Mouse (Mus musculus) limb, embryonic 15.5 days (tissue): Measurements from ENCODE around the gene Optc. TPM values are rescaled to one million over a fixed set of nuclear protein-coding genes. Genes with fewer than 3 reads are reported as not detected.

ENCODE experiments used
- ATAC-seq: fragments of 200-750 bp; cut with Nextera tagmentation; 2 replicates; pipeline ENCODE4 v1.8.0; 2017; ENCODE audit warnings: low read depth, moderate TSS enrichment; ENCODE audit not compliant: insufficient number of reproducible peaks, low FRiP score, low TSS enrichment
- H3K27ac ChIP-seq: fragments of 300-500 bp; sonication (generic); 2 replicates; pipeline ENCODE4 v1.5.1; 2015; ENCODE audit warnings: moderate library complexity, mild to moderate bottlenecking, inconsistent platforms
- H3K27me3 ChIP-seq: fragments of 300-500 bp; sonication (generic); 2 replicates; pipeline ENCODE4 v1.6.1; 2015; ENCODE audit warnings: inconsistent platforms
- H3K36me3 ChIP-seq: fragments of 300-500 bp; sonication (generic); 2 replicates; pipeline ENCODE4 v1.6.1; 2015; ENCODE audit warnings: inconsistent platforms
- H3K4me1 ChIP-seq: fragments of 300-500 bp; sonication (generic); 2 replicates; pipeline ENCODE4 v1.6.1; 2015; ENCODE audit warnings: inconsistent platforms
- H3K4me2 ChIP-seq: fragments of 300-500 bp; sonication (generic); 2 replicates; pipeline ENCODE4 v1.6.1; 2015; ENCODE audit warnings: mild to moderate bottlenecking, inconsistent platforms
- H3K4me3 ChIP-seq: fragments of 300-500 bp; sonication (generic); 2 replicates; pipeline ENCODE4 v1.5.1; 2015; ENCODE audit warnings: mild to moderate bottlenecking, inconsistent platforms
- H3K9ac ChIP-seq: fragments of 300-500 bp; sonication (generic); 2 replicates; pipeline ENCODE4 v1.6.1; 2015; ENCODE audit warnings: inconsistent platforms
- H3K9me3 ChIP-seq: fragments of 300-500 bp; sonication (generic); 2 replicates; pipeline ENCODE4 v1.6.1; 2016; ENCODE audit warnings: inconsistent platforms
- WGBS: fragments of 180-500 bp; shearing (Covaris S2); methylation state at CpG from one replicate; pipeline ENCODE4 v1.1.7; 2015; 5-methylcytosine and 5-hydroxymethylcytosine counted together
- polyA plus RNA-seq: library from polyadenylated mRNA; unstranded; fragments of >200 nt; fragmentation: Nextera tagmentation; extraction: Ambion mirVana; gene quantifications from 2 replicates; pipeline ENCODE4 v1.2.1, GENCODE M21; 2015

The Optc gene
- polyA plus RNA-seq, 1 experiment from 2014 or later, result 0.83 TPM

DNA sequence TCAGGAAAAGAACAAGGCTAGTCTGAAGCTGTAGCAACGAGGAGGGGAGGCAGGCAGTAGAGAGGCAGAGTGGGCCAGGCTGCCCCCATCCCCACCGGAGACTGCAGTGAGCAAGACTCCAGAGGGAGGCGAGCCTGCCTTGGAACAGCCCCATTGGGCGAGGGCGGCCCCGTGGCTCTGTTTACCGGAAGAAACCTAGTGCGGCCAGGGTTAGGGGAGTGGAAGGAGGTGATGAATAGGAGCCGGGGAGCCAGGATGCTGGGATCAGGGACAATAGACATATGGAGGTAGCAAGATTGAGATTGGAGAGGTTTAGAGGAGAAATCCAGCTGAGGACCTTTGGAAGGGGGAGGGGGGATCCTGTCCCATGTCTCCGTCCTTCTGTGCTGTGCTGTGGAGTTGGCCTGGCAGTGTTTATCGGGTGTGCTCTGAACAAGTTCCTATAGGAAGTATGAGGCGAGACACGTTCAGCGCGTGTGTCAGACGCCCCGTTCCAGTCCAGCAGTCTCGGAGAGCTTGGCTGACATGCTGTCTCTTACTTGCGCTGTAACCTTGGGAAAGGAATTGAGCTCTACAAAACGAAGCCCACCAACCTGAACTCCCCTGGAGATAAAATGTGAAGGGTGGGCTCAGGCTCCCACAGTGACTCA is 17.7 kb downstream of the Optc start:
- Histone ChIP-seq H3K9ac (no peak overlapping the region), H3K27me3 (no peaks in the 10 kb centered on the region), H3K27ac (no peak overlapping the region; the same call in 1 of the 2 replicates), H3K9me3 (no peaks in the 10 kb centered on the region), H3K4me2 (peak overlapping the region; percentile 34), H3K4me1 (peaks cover 46% of the 10 kb centered on the region), H3K36me3 (no peaks in the 10 kb centered on the region), H3K4me3 (peak overlapping the region; percentile 3; the same call in 1 of the 2 replicates)
- WGBS, result 15% methylated on average over 20 of the region's 20 CpGs
- no peak for ATAC-seq

DNA sequence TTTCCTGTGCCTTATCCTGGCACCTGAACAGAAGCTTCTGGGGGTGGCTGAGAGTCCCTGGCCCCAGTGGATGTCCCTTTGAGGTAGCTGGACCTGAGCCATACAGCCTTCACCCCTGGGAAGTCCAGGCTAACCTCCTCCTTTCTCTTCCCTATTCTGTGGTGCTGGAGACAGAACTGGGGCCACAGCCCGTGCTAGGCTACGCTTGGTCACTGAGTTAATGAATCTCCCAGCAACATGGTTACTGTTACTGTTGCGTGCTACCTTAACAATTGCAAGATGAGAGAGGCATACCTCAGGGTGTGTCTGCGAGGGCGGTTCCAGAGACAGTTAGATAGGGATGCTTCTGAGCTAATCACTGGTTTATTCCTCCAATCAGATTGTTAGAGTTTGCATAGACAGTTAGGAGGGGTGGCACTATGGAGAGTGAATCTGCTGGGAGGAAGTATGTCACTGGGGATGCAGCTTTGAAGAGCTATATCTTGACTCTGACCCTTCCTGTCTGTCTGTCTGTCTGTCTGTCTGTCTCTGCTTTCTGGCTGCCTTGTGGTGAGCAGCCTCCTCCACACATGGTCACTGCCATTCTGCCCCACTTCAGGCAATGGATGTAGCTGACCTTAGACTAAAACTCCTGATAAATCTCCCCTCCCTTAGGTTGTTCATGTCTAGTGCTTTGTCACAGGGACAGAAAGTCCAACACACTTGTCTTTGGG is 20.1 kb downstream of the Optc start:
- Histone ChIP-seq H3K9ac (no peak overlapping the region), H3K4me3 (no peak overlapping the region), H3K27me3 (no peaks in the 10 kb centered on the region), H3K36me3 (no peaks in the 10 kb centered on the region), H3K9me3 (no peaks in the 10 kb centered on the region), H3K27ac (no peak overlapping the region), H3K4me1 (peaks cover 38% of the 10 kb centered on the region), H3K4me2 (no peak overlapping the region)
- no peak for ATAC-seq
- 72% methylated on average over 5 of the region's 5 CpGs for WGBS

DNA sequence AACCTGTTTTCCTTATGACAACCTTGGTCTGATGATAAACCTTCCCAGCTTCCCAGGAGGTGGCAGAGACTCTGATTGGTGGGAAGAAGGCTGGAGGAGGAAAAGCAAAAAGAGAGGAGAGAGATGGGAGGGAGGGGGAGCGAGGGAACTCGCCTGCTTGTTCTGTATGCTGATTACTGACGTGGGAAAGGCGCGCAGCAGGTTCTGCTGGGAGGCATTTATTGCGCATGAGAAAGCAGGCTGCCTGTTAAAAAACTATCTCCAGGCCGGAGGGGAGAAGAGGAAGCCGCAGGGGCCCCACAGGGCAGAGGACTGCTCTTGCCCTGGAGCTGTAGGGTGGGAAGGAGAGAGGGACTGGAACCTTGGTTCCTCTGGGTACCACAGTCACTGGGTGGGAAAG is 20.8 kb downstream of the Optc start:
- Histone ChIP-seq H3K4me1 (peaks cover 41% of the 10 kb centered on the region), H3K27ac (no peak overlapping the region), H3K9me3 (no peaks in the 10 kb centered on the region), H3K9ac (no peak overlapping the region), H3K36me3 (no peaks in the 10 kb centered on the region), H3K4me3 (no peak overlapping the region), H3K4me2 (no peak overlapping the region), H3K27me3 (no peaks in the 10 kb centered on the region)
- 7% methylated on average over 8 of the region's 8 CpGs for WGBS
- ATAC-seq, result no peak

DNA sequence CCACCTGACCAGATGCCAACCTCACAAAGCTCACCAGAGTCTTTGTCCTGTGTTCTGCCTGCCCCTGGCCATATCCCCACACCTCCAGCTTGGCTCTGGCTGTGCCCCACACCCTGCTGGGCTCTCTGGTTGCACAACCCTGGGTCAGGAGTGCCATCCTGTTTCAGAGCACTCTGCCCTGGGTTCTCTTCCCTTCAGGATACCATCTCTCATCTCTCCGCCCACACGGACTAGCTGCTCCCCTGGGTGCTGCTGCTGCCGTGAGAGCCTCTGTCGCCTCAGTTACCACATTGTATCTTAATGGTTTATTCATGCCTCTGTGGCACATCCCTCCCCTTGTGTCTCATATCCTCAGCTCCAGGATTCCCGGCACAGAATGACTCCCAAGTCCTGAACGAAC is 21.4 kb downstream of the Optc start:
- Histone ChIP-seq H3K27ac (no peak overlapping the region), H3K27me3 (no peaks in the 10 kb centered on the region), H3K9me3 (no peaks in the 10 kb centered on the region), H3K4me1 (peaks cover 40% of the 10 kb centered on the region), H3K4me2 (no peak overlapping the region), H3K4me3 (no peak overlapping the region), H3K36me3 (no peaks in the 10 kb centered on the region), H3K9ac (no peak overlapping the region)
- WGBS, result 50% methylated on average over 6 of the region's 6 CpGs
- ATAC-seq, result no peak

DNA sequence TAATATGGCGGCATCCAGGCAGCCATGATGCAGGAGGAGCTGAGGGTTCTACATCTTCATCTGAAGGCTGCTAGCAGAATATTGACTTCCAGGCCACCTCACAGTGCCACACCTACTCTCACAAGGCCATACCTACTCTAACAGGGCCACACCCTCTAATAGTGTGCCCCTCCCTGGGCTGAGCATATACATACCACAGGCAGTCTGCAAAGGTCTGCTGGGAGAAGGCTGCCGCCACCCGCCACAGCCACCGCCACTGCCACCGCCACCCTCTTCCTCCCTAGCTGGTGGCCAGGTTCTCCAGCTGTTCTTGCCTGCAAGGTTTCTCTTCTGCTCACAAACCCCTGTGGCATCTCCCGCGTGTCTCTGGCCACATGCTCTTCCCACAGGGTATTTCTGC is 22.0 kb downstream of the Optc start:
- H3K4me1 ChIP-seq, result peaks cover 35% of the 10 kb centered on the region
- WGBS, result 91% methylated on average over 7 of the region's 7 CpGs

DNA sequence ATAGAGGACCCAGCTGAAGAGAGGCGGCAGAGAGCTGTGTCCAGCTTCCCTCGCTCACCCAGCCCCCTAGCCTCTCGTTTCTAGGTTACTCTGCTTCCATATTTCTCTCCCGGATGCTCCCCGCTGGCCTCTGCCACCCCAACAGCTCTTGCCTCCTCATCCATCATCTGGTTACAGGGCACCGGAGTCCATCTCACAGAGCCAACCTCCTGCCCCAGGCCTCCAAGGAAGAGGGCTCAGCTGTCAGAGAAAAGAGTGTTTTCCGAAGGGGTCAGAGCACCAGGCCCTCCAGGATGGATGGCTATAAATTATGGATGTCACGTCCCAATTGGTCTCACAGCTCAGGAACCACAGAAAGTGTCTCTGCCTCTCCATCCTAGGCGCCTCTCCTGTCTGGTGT is 23.1 kb downstream of the Optc start:
- Histone ChIP-seq H3K27me3 (no peaks in the 10 kb centered on the region), H3K4me1 (peaks cover 24% of the 10 kb centered on the region), H3K4me3 (no peak overlapping the region), H3K9ac (no peak overlapping the region), H3K36me3 (no peaks in the 10 kb centered on the region), H3K27ac (no peak overlapping the region), H3K4me2 (no peak overlapping the region), H3K9me3 (no peaks in the 10 kb centered on the region)
- ATAC-seq, result no peak
- 33% methylated on average over 9 of the region's 9 CpGs for WGBS

More for the DNA sequence above, 22.0 kb downstream of the Optc start:
- H3K9me3 ChIP-seq, result no peaks in the 10 kb centered on the region
- no peak overlapping the region for H3K4me2 ChIP-seq
- H3K27me3 ChIP-seq, result no peaks in the 10 kb centered on the region
- ATAC-seq, result no peak
- H3K4me3 ChIP-seq, result no peak overlapping the region
- H3K36me3 ChIP-seq, result no peaks in the 10 kb centered on the region
- no peak overlapping the region for H3K27ac ChIP-seq
- no peak overlapping the region for H3K9ac ChIP-seq

DNA sequence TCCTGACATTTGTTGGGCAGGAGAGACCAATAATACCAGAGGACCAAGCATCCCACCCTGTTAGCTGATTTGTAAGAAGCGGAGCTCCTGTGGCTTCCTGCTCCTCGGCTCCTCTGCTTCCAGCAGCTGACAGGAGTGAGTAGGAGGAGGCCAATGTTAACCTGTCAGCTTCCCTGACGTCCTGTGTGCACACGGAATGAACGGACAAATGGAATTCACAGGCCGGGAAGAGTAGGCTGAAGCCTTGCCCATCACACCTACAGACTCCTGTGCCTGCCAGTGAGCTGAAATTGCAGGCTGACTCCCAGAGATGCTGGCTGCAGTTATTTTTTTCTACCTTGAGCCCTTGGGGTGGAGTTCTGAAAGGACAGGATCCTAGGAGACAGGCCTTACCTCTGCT is 23.7 kb downstream of the Optc start:
- H3K4me1 ChIP-seq, result peaks cover 23% of the 10 kb centered on the region
- ATAC-seq, result no peak
- no peaks in the 10 kb centered on the region for H3K27me3 ChIP-seq

DNA sequence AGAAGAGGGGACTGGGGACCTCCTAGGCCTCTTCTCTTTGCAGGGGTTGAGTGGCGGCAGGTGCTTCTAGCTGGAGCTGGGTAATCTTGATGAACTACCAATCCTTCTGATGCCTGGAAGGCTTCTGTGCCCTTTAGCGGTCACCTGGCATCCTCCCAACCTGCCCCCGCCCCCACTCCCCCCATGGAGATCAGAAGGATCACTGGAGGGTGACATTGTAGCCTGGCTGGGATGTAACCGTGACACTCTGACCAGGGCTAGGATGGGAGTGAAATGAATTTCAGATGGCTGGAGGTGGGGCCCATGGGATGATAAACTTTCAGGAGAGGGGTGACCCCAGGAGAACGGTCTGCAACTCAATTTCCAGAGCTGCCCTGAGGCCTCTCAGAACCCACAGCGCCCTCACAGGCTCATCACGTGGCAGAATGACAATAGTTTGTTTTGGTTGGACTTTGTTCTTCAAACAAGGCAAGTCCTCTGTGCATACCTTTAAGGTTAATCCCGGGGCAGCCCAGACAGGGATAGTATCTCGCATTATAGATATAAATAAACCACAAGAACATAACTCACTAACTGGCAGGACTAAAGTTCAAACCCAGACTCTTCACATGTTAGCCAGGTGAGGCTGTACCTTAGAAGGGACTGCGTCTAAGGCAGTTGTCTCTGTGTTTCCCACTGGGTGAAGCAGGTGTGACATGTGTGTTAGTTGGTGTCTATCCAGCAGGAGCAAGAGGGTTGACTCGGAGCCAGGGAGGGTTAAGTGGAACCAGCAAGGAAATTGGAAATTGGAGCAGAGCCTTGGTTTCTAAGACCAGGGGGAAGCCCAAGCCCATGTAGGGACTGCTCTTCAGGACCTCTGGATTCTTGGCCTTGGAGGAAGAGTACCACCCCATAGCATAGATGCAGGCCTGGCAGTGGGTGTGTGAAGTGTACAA is 25.2 kb downstream of the Optc start:
- H3K9ac ChIP-seq, result no peak overlapping the region
- H3K9me3 ChIP-seq, result no peaks in the 10 kb centered on the region
- no peak overlapping the region for H3K4me3 ChIP-seq
- no peaks in the 10 kb centered on the region for H3K27me3 ChIP-seq
- no peak overlapping the region for H3K4me2 ChIP-seq
- H3K4me1 ChIP-seq, result peaks cover 21% of the 10 kb centered on the region
- no peak overlapping the region for H3K27ac ChIP-seq
- no peak for ATAC-seq
- no peaks in the 10 kb centered on the region for H3K36me3 ChIP-seq
- 52% methylated on average over 11 of the region's 11 CpGs for WGBS

More for the DNA sequence above, 23.7 kb downstream of the Optc start:
- WGBS, result 66% methylated on average over 6 of the region's 6 CpGs
- Histone ChIP-seq H3K36me3 (no peaks in the 10 kb centered on the region), H3K4me3 (no peak overlapping the region), H3K9me3 (no peaks in the 10 kb centered on the region), H3K9ac (no peak overlapping the region), H3K27ac (no peak overlapping the region), H3K4me2 (no peak overlapping the region)

DNA sequence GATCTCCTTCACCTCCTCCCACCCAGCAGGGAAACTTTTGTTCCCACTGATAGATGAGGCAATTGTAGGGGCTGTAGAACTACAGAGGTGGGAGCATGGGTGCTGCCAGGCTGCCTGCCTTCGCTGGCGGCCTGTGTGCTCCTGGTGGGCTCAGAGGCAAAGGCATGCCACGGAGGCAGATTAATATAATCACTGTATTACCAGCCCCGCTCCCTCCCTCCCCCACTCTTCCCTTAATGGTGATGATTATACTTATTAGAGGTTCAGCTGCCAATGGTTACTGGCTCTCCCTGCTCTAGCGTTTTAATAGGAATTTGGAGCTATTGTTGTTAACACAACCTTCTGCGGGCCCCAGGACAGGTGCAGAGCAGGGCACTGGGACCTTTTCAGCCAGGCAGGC is 26.0 kb downstream of the Optc start:
- Histone ChIP-seq H3K9me3 (no peaks in the 10 kb centered on the region), H3K9ac (no peak overlapping the region), H3K4me3 (no peak overlapping the region), H3K4me2 (no peak overlapping the region), H3K4me1 (peaks cover 13% of the 10 kb centered on the region; the same call in 1 of the 2 replicates), H3K27me3 (no peaks in the 10 kb centered on the region), H3K36me3 (no peaks in the 10 kb centered on the region), H3K27ac (no peak overlapping the region)
- 42% methylated on average over 6 of the region's 6 CpGs for WGBS
- no peak for ATAC-seq

DNA sequence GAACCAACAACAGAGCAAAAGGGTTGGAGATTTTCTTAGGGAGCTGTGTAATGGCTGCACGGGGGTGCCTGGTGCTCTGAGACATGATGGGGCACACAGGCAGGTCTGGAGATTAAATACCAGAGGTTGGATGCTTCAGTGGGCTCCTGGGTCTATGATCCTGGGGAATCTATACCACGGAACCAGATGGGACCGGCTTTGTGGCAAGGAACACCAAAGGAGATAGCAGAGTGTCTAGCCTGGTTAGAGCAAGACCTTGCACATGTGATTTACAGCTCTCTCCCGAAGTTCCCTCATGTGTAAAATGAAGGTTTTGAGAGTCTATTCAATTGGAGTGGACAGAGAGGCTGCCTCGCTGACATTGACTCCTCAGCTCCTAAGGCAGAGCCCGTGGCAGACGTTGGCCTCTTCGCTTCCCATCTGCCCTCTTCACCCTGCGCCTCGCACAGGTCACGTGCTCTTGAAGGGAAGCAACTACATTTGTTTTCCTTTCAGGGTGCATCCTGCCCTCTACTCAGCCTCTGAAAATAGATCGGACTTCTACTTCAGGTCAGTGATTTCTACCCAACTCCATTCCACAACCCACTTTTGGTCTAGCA is 28.9 kb downstream of the Optc start:
- Histone ChIP-seq H3K4me3 (no peak overlapping the region), H3K9ac (no peak overlapping the region), H3K4me1 (peaks cover 12% of the 10 kb centered on the region; the same call in 1 of the 2 replicates), H3K27me3 (no peaks in the 10 kb centered on the region), H3K36me3 (no peaks in the 10 kb centered on the region), H3K4me2 (no peak overlapping the region), H3K27ac (no peak overlapping the region), H3K9me3 (no peaks in the 10 kb centered on the region)
- WGBS, result 73% methylated on average over 12 of the region's 12 CpGs
- ATAC-seq, result no peak

DNA sequence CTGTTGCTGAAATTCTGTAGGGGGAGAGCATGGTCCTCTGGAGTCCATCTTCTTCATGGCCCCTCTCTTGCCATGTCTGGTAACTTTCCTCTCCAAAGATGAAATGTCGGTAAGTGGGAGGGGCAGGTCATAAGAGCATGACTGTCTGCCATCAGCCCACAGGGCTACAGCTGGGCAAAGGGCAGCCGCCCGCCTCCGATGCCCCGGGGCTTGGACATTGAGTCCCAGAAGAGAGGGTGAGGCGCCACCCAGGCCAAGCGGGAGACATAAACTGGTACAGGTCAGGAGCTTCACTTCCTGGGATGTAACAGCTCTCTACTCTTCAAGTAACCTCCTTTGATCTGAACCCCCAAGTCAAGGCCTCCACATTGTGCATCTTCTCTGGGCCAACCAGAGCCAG is 30.9 kb downstream of the Optc start:
- no peaks in the 10 kb centered on the region for H3K36me3 ChIP-seq
- H3K9ac ChIP-seq, result no peak overlapping the region
- H3K4me1 ChIP-seq, result peaks cover 3% of the 10 kb centered on the region; the same call in 1 of the 2 replicates
- H3K27ac ChIP-seq, result no peak overlapping the region
- no peak overlapping the region for H3K4me2 ChIP-seq
- H3K9me3 ChIP-seq, result no peaks in the 10 kb centered on the region
- 81% methylated on average over 7 of the region's 7 CpGs for WGBS
- H3K4me3 ChIP-seq, result no peak overlapping the region
- no peak for ATAC-seq
- no peaks in the 10 kb centered on the region for H3K27me3 ChIP-seq
